Mouse (Mus musculus) megakaryocyte, embryonic 14.5 days (primary cell): Measurements from ENCODE around the gene Pih1d1.

ENCODE experiments used
- FLI1 ChIP-seq: IDR thresholded peaks from 2 replicates; pipeline ENCODE4 v1.6.1; 2012; ENCODE audit warnings: low read length, inconsistent platforms, mixed read lengths
- GATA1 ChIP-seq: IDR thresholded peaks from 3 replicates; pipeline ENCODE4 v1.6.1; 2012; ENCODE audit warnings: mixed read lengths, low read length, inconsistent platforms, borderline replicate concordance

- no peak for TF ChIP-seq FLI1
- TF ChIP-seq GATA1, result no peak
These were observed 8.6 kb upstream of the Pih1d1 start for GRCm38 (mm10) chr7:45145460-45145859.
